Mouse (Mus musculus): ENCODE measurements around the gene Nf2. TPM values are rescaled to one million over a fixed set of nuclear protein-coding genes. Genes with fewer than 3 reads are reported as not detected.

Nf2 gene
- polyA plus RNA-seq (2014; fragmentation: Nextera tagmentation; extraction: Ambion mirVana), result 63.9 and 65.5 TPM in 2 replicates

DNA sequence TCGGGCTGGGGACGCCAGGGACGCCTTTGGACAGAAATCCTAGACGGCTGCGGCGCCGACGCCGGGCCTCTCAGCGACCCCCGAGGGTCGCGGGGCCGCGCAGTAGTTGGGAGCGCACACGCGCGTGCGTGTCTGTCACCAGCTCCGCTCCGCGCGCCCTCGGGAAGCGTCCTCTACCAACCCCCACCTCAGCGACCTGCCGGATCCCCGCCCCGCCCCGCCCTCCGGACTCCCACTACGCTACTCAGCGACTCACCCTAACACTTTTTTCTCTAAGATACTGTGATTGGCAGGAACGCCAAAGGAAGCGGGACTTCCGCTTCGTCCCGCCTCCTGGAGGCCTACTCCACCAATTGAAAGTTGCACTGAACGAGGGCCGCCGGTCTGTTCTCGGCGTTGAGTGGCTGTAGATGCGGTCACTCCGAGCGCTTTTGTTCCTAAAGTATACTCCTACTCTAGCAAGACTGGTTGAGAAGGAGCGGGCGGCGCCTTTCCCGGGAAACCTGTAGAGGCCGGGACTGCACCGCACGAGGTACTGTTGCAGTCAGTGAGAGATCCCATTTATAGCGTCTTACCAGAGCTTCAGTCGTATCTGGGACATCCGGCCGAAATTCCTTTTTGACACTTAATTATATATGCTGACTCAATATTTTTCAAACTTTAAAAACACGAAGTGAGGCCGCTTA is at the start of gene Nf2:
Gene Nf2 (minus strand): TSS at position 279 of the 686 bp plus-strand sequence.
- Histone ChIP-seq H3K9ac (peak within 1 kb of the TSS; percentile 83), H3K36me3 (replicated peaks; ENCODE audit: control insufficient read depth, insufficient read depth) (no peaks in the 10 kb centered on the region), H3K4me2 (replicated peaks) (peak within 1 kb of the TSS; percentile 70), H3K9me3 (ENCODE audit: control insufficient read depth, low read length) (no peaks in the 10 kb centered on the region), H3K4me1 (replicated peaks; ENCODE audit: control insufficient read depth, insufficient read depth, low read length) (peaks cover 13% of the 10 kb centered on the region), H3K27me3 (ENCODE audit: control insufficient read depth, insufficient read depth, low read length) (no peaks in the 10 kb centered on the region), H3K27ac (peak within 1 kb of the TSS; percentile 84), H3K4me3 (replicated peaks; ENCODE audit: low read length) (peak within 1 kb of the TSS; percentile 69)
- under 1% methylated on average over 60 of the region's 60 CpGs for WGBS
- peak; percentile 99 for ATAC-seq (ENCODE audit: low FRiP score)
- DNase-seq (ENCODE audit: low spot score), result peak; percentile 96

DNA sequence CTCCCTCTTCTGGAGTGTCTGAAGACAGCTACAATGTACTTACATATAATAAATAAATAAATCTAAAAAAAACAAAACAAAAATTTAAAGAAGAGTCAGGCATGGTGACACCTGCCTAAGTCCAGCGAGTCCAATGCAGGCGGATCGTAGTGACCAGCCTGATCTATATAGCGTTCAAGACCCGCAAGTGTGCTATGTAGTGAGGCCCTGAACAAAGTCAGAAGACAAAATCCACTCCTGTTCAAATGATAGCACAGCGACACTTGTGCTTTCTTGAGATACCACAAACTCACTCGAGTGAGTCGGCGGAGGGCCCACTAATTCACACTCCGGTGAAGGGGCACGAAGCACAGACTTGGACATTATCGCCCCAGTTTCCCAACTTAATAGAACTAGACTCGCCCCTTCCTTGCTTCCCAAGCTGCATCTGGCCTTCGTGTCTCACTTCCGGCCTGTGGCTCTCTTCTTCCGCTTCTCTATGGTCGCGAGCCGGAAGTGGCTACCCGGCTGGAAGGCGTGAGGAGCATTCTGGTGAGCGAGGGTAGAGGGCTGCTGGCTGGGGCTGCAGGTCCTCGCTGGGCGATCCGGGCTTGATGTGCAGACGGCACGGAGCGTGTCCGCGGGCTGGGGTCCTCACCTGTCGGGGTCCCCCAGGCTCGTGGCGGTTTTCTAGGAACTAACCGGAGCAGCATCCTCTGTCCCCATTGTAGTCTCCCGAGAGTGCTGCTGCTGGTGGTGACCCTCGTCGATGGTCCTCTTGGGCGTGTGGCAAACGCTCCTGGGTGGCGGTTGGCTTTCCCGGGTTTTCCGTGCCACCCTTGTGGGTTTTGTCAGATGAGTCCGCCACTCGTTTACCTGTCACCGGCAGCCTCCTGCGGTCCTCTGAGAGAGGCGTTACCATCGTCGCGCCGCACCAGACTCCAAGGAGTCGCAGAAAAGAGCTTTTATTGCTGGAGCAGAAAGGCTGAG is 45.8 kb upstream of the Nf2 start, which contains the start of gene Thoc5:
Gene Thoc5 (plus strand): TSS at position 473 of the 969 bp plus-strand sequence.
- DNase-seq (ENCODE audit: low spot score) (peak; percentile 85), ATAC-seq (ENCODE audit: low FRiP score) (peak; percentile 95)
- Histone ChIP-seq H3K27ac (peak within 1 kb of the TSS; percentile 89), H3K36me3 (replicated peaks; ENCODE audit: control insufficient read depth, insufficient read depth) (peaks cover 52% of the 10 kb centered on the region), H3K4me2 (replicated peaks) (peak within 1 kb of the TSS; percentile 82), H3K9ac (peak within 1 kb of the TSS; percentile 89), H3K27me3 (ENCODE audit: control insufficient read depth, insufficient read depth, low read length) (no peaks in the 10 kb centered on the region), H3K4me1 (replicated peaks; ENCODE audit: control insufficient read depth, insufficient read depth, low read length) (peaks cover 6% of the 10 kb centered on the region), H3K9me3 (ENCODE audit: control insufficient read depth, low read length) (no peaks in the 10 kb centered on the region), H3K4me3 (replicated peaks; ENCODE audit: low read length) (peak within 1 kb of the TSS; percentile 91)
- WGBS, result 3% methylated on average over 52 of the region's 52 CpGs

DNA sequence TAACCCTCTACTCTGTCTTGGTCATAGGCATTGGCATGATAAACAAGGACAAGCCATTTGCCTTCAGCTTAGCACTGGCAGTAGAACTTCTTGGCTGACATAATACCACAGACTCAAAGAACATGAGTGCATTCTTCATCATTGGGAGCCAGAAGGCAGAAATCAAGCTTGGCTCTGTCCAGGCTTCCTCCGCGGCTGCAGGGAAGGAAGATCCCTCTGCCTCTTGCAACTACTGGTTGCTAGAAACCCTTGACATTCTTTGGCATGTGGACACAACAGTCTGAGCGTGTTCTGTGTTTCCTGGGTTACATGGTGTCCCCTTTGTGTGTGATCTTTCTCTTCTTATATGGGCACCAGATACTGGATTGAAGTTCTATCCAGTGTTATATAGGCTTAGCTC is 37.7 kb upstream of the Nf2 start:
- Histone ChIP-seq H3K9me3 (ENCODE audit: control insufficient read depth, low read length) (no peaks in the 10 kb centered on the region), H3K27ac (no peak overlapping the region), H3K4me2 (replicated peaks) (no peak overlapping the region), H3K36me3 (replicated peaks; ENCODE audit: control insufficient read depth, insufficient read depth) (peaks cover 83% of the 10 kb centered on the region), H3K27me3 (ENCODE audit: control insufficient read depth, insufficient read depth, low read length) (no peaks in the 10 kb centered on the region), H3K4me3 (replicated peaks; ENCODE audit: low read length) (no peak overlapping the region), H3K4me1 (replicated peaks; ENCODE audit: control insufficient read depth, insufficient read depth, low read length) (no peaks in the 10 kb centered on the region), H3K9ac (no peak overlapping the region)
- DNase-seq (ENCODE audit: low spot score) (no peak), ATAC-seq (ENCODE audit: low FRiP score) (no peak)
- 91% methylated on average over 3 of the region's 3 CpGs for WGBS

DNA sequence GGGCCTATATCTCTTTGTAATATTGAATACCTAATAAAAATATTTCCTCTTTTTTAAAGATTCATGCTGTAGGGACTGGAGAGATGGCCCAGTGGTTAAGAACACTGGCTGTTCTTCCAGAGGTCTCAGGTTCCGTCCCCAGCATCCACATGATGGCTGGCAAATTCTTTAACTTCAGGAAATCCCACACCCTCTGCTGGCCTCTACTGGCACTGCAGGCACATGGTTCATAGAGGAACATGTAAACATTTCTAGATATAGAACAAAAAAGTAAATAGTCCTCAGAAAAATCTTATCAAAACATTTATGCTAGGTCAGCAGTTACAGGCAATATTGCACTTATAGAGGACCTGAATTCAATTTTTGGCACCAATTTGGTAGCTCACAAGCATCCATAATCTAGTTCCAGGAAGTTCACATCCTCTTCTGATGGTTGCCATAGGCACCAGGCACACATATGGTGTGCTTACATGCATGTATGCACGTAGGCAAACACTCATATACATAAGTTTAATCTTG is 36.1 kb upstream of the Nf2 start:
- Histone ChIP-seq H3K9ac (no peak overlapping the region), H3K4me2 (replicated peaks) (no peak overlapping the region), H3K9me3 (ENCODE audit: control insufficient read depth, low read length) (no peaks in the 10 kb centered on the region), H3K4me1 (replicated peaks; ENCODE audit: control insufficient read depth, insufficient read depth, low read length) (no peaks in the 10 kb centered on the region), H3K27me3 (ENCODE audit: control insufficient read depth, insufficient read depth, low read length) (no peaks in the 10 kb centered on the region), H3K4me3 (replicated peaks; ENCODE audit: low read length) (no peak overlapping the region), H3K36me3 (replicated peaks; ENCODE audit: control insufficient read depth, insufficient read depth) (peaks cover 72% of the 10 kb centered on the region), H3K27ac (no peak overlapping the region)
- WGBS, result 65% methylated on average over 2 of the region's 2 CpGs
- DNase-seq (ENCODE audit: low spot score), result peak; percentile 55
- ATAC-seq (ENCODE audit: low FRiP score), result no peak

DNA sequence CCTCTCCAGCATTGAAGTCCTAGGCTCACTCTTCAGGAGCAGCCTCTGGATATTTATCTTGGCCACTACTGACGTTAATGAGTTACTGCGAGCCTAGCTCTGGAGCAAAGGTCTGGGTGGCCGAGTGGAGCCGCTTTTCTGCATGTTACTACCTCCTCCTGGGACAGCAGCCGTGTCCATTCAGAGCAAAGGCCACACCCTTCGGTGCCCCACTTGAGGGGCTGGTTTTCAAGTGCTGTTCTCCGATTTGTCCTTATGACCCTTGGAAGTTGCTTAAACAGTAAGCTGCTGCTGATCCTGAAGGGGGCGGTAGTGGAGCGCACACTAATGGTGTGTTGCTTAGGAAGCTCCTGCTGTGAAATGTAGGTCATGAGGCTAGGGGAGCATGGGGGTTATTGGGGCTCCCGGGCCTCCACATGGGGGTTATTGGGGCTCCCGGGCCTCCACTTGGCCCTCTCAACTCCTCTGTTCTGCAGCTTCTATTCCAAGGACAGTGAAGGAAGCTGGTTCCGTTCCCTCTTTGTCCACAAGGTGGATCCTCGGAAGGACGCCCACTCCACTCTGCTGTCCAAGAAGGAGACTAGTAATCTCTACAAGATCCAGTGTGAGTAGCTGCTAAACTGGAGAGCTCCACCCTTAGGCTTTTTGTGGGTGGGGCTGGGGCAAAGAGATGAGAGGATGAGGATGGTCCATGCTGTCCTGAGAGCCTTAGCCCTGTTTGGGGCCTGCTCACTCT is 33.7 kb upstream of the Nf2 start:
- no peak overlapping the region for H3K4me2 ChIP-seq (replicated peaks)
- no peak overlapping the region for H3K4me3 ChIP-seq (replicated peaks; ENCODE audit: low read length)
- DNase-seq (ENCODE audit: low spot score) (no peak), ATAC-seq (ENCODE audit: low FRiP score) (no peak)
- 43% methylated on average over 14 of the region's 14 CpGs for WGBS
- H3K9ac ChIP-seq, result no peak overlapping the region
- no peaks in the 10 kb centered on the region for H3K4me1 ChIP-seq (replicated peaks; ENCODE audit: control insufficient read depth, insufficient read depth, low read length)
- no peaks in the 10 kb centered on the region for H3K27me3 ChIP-seq (ENCODE audit: control insufficient read depth, insufficient read depth, low read length)
- peaks cover 48% of the 10 kb centered on the region for H3K36me3 ChIP-seq (replicated peaks; ENCODE audit: control insufficient read depth, insufficient read depth)
- H3K27ac ChIP-seq, result no peak overlapping the region
- no peaks in the 10 kb centered on the region for H3K9me3 ChIP-seq (ENCODE audit: control insufficient read depth, low read length)

DNA sequence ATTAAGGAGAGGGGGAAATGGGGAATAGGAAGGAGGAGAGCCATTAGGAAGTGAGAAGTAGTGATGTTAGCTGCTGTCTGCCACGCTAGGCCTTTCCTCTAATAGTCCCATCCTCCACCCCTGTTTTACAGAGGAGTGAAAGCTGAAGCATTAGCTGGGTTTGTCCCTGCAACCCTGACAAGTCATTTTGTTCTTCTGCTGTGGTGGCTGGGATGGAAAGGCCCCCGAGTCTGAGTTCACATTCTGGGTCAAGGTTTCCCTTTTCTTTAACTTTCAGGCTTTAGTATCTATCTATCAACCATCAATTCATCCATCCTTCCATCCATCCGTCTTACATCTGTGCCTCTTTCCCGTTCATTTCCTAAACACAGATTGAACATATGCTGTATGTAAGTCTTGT is 31.8 kb upstream of the Nf2 start:
- no peak overlapping the region for H3K27ac ChIP-seq
- peaks cover 36% of the 10 kb centered on the region for H3K36me3 ChIP-seq (replicated peaks; ENCODE audit: control insufficient read depth, insufficient read depth)
- WGBS, result 83% methylated on average over 4 of the region's 4 CpGs
- no peaks in the 10 kb centered on the region for H3K4me1 ChIP-seq (replicated peaks; ENCODE audit: control insufficient read depth, insufficient read depth, low read length)
- no peak for ATAC-seq (ENCODE audit: low FRiP score)
- no peak overlapping the region for H3K4me2 ChIP-seq (replicated peaks)
- no peaks in the 10 kb centered on the region for H3K9me3 ChIP-seq (ENCODE audit: control insufficient read depth, low read length)
- no peaks in the 10 kb centered on the region for H3K27me3 ChIP-seq (ENCODE audit: control insufficient read depth, insufficient read depth, low read length)
- no peak for DNase-seq (ENCODE audit: low spot score)
- no peak overlapping the region for H3K9ac ChIP-seq
- H3K4me3 ChIP-seq (replicated peaks; ENCODE audit: low read length), result no peak overlapping the region

DNA sequence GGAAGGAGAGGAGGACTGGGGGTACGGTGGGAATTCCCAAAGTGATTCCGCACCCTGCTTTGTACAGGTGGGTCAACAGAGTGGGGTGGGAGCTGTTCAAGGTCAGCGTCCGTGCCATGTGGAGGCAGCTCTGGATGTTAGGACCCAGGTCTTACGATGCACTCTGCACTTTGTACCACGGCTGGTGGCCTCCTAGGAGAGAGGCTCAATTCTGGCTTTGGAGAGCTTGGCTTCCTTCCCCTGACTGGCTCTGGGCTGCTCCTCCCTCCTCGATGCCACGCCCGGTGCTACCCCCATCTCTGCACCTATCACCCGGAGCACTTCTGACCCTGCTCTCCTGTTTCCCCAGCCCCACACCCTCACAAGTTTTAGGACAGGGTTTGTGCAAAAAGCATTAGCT is 25.2 kb upstream of the Nf2 start:
- Histone ChIP-seq H3K27ac (peak overlapping the region; percentile 63; the same call in 1 of the 2 replicates), H3K9ac (peak overlapping the region; percentile 71), H3K4me2 (replicated peaks) (peak overlapping the region; percentile 67), H3K4me1 (replicated peaks; ENCODE audit: control insufficient read depth, insufficient read depth, low read length) (peaks cover 9% of the 10 kb centered on the region), H3K4me3 (replicated peaks; ENCODE audit: low read length) (peak overlapping the region; percentile 52), H3K27me3 (ENCODE audit: control insufficient read depth, insufficient read depth, low read length) (no peaks in the 10 kb centered on the region), H3K9me3 (ENCODE audit: control insufficient read depth, low read length) (no peaks in the 10 kb centered on the region), H3K36me3 (replicated peaks; ENCODE audit: control insufficient read depth, insufficient read depth) (no peaks in the 10 kb centered on the region; the same call in 1 of the 2 replicates)
- DNase-seq (ENCODE audit: low spot score) (no peak), ATAC-seq (ENCODE audit: low FRiP score) (peak; percentile 57)
- 7% methylated on average over 10 of the region's 10 CpGs for WGBS

DNA sequence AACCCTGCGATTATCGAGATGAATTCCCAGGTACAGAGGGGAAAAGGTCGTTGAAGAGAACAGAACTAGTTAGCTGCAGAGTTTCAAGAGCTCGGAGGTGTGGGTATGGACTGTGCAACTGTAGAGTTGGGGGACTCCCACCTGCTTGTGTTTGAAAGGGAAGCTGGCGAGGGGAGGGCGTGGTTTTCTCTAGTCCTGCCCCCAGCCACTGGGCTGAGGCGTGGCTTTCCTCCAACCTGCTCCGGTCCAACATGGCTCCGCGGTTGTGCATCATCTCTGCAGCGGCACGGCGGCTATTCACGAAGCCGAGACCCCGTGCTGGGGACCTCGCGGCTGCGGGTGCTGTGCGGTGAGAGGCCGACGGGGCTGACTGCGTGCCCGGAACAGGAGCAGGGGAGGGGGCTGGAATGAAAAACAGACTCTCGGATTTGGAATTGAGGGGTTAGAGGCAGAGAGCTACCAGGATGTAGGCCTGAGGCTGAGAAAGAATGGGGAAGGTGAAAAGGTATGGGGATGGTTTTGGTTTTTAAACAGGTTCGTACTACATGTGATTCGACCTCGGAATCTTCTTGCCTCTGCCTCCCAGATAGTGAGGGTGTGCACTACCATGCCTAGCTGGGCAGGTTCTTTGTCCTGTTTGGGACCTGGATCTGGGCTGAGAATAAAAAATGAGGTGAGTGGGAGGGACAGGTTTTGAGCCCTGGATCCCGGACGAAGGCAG is 24.6 kb upstream of the Nf2 start, which contains the start of gene Nipsnap1:
Gene Nipsnap1 (plus strand): TSS at position 197 of the 721 bp plus-strand sequence.
- peak; percentile 84 for DNase-seq (ENCODE audit: low spot score)
- peak; percentile 92 for ATAC-seq (ENCODE audit: low FRiP score)
- Histone ChIP-seq H3K9ac (peak within 1 kb of the TSS; percentile 71), H3K4me1 (replicated peaks; ENCODE audit: control insufficient read depth, insufficient read depth, low read length) (peaks cover 9% of the 10 kb centered on the region), H3K27ac (peak within 1 kb of the TSS; percentile 63), H3K4me3 (replicated peaks; ENCODE audit: low read length) (peak within 1 kb of the TSS; percentile 52), H3K36me3 (replicated peaks; ENCODE audit: control insufficient read depth, insufficient read depth) (no peaks in the 10 kb centered on the region; the same call in 1 of the 2 replicates), H3K9me3 (ENCODE audit: control insufficient read depth, low read length) (no peaks in the 10 kb centered on the region), H3K27me3 (ENCODE audit: control insufficient read depth, insufficient read depth, low read length) (no peaks in the 10 kb centered on the region), H3K4me2 (replicated peaks) (peak within 1 kb of the TSS; percentile 67)
- under 1% methylated on average over 30 of the region's 30 CpGs for WGBS

All from hindbrain, embryonic 14.5 days (tissue).